Mouse (Mus musculus): ENCODE data around the gene Eml1.

Eml1 gene

DNA sequence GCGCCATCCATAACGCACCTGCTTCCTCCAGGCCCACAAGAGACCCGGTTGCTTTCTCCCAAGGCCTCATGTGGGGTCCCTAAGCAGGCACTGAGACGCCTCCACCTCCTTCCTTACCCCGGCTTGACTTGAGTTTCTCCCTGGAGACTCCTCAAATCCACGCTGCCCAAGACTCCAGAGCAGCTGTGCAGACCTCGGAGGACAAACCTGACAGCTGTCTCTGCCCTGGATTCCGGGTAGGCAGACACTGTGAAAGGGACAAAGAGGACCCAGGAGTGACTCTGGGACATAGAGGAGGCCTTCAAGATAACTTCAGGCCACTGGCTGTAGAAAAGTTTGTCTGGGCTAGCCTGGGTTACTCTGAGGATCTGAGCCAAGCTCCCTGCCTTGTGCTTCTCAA lies 3.9 kb downstream of the Eml1 start:
- no peak for DNase-seq

DNA sequence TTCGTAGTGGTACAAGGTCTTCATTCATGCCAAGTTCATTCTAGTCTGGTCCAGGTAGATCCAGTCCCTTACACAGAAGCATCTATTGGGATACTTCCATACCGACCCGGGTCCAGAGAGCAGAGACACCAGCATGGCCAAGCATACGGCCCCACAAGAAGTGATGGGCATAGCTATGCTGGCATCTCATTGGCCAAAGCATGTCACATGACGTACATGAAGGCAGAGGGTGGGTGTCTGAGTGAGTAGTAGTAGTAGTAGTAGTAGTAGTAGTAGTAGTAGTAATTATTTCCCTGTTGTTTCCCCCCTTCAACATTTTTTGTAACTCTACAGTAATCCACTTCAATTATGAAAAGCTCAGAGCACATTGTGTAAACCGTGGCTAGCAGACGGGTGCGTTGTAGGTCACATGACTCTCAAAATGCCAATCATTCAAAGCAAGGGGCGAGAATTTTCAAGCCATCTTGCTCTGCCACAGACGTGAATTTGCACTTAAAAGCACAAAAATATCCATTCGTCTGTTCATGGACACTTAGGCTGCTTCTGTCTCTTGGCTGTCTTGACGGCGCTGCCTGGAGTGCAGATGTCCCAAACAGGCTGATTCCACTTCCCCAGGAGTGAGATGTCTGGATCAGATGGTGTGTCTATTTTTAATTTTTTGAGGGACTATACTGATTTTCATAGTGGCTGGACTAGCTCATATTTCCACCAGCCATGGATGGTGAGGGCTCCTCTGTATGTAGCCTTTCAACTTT lies 7.8 kb downstream of the Eml1 start:
- no peak for DNase-seq

DNA sequence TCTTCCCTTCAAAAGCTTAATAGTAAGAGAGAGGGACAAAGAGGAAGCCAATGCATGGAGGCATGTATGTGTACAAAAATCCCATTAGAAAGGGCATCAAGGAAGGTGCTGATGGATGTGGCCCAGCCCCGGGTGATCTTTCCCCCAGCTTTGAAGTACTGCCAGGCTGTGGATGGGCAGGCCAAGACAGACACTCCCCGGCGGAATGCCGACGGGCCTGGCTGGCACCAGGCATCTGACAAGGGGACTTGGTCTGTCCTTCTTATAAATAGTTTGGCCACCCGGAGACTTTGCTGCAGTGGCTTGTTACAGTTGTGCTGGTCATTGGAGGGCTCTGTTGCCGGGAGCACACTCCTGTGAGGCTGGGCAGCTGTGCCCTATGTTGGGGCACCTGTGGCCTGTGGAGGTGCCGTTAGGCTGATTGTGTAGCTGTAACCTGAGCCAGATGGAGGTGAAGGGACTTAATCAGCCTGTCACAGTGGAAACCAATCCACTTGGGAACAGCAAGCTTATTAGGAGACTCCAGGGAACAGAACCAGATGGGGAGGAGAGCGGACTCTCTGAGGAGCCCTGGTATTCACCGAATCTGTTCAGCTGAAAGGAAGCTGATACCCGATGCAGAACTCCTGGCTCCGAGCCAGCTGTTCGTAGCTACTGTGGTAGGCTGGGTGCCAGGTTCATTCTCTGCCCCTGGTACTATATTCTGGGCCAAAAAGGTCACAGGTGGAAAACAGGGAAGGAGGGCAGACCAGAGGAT lies 15.9 kb downstream of the Eml1 start:
- DNase-seq: no peak

DNA sequence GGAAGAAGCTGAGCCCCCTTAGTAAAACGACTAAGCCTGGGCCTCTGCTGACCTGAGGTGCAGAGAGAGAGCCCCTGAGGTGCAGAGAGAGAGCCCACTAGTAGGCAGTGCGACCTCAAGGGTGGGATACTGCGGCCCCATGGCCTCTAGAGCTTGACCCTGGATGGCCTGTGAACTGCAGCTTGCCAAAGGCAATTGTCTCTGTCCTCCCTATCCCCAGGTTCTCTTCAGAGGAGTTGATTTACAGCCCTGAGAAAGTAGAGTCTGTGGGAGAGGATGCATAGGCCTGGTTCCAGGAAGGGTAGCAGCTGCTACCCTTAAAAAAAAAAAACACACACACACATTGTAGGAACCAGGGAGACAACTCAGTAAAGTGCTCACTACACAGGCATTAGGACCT lies 19.0 kb downstream of the Eml1 start:
- DNase-seq: no peak

DNA sequence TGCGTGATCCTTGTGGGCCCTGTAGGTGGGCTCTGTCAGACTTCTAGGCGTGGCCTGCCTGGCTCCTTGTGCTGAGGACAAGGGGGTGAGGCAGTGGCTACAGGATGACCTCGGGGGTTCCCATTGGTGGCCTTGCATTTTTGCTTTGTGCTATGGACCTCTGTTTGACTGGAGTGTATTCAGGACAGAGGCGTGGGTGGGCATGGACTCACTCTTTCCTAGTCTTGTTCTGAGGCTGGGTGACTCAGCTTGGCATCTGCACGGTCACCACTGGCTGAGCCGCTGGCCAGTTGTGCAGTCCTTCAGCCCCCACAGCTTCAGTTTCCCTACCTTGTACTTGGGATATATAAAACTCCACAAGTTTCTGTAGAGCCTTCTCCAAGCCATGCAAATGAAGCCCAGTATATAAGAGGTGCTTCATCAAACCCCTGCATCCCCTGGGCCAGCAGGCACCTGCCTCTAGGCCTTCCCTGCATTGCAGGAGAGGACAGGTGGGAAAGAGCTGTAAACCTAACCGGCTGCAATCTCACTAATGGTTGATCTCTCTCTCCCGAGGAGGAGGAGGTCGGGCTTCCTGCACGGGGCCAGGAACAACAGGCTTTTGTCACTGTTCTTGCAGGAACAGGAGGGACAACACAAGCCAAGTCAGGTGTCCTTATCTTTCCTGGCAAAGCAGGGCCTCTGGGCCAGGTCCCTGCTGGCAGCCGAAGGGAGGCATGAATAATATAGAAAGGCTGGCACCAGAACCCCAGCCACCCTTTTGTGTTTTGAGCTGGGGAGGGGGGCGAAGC lies 21.7 kb downstream of the Eml1 start:
- DNase-seq: no peak

DNA sequence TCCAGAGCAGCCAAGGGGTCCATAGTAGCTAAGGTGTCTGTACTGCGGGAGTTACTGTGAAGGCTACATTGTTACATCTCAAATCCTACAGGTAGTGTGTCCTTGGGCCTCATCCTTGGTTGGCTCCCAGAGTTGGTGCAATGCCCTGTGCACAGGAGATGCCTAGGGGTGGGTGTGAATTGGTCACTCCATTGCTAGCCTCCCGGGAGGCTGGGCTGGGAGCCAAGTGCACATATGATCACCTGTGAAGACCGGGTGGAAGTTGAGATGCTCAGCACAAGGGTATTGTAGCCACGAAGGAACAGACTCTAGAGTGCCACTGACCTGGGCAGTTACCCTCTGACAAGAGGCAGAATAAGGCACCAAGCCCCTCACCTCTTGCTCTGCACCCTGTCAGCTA lies 22.3 kb downstream of the Eml1 start:
- no peak for DNase-seq

DNA sequence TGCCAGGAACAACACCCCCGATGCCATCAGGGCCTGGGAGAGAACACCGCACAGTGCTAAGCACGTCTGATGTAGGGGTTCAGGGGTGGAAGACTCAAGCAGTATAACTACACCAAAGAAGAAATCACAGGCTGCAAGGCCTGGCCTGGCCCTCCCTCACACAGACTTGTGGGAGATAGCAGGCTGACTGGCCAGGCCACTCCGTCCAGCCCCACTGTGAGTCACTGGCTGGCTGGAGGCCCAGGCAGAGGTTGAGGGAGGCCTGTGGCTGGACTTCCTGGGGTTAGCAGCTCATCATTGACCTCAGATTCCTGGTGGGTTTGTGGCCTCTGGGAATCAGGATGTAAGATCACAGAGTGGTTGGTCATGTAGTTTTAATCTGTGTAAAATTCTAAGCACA lies 22.9 kb downstream of the Eml1 start:
- no peak for DNase-seq

DNA sequence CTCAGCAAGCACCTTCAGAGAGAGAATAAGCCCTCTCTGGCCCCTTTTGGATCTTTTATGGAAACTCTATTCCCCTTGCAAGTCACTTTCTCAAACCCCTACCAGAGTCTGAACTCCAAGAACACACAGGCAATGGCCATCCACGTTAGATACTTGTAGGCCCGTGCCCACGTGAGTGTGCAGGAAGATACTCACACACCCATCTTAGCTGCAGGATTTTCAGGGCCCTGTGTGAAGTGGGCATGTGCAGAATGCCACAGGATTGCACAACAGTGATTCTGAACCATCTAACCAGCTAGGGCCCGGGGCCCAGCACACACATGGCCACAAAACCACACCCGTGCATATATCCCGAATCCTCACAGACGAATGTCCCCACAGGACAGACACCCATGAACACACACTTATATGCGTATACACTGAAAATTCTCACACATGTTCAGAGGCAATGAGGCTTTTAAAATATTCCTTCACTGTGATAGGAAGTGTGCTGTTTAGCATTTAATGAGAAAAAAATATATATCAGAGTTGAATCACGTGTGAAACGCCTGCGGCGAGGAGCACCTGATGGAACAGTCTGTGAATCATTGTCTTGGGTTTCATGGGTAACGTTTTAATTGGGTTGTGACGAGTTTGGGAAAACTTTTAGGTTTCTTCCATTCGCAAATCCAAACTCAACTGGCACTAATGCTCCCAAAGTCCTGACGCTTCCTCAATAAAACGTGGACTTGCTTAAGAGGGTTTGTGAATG lies 24.0 kb downstream of the Eml1 start:
- no peak for DNase-seq

DNA sequence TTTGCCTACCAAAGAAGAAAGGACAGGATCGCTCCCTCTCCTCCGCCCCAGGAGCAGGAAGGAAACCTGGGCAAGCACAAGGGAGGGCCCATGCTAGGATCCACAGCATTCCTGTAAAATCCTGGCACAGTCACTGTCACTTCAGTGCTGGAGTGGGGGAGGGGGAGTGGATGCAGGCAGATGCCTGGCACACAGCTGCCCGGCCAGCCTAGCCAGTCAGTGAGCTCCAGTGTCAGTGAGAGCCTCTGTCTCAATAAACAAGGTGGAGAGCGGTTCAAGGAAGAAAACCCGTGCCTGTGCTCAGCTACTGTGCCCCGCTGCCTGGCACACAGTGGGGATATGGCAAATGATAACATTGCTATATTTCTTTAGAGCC lies 24.5 kb downstream of the Eml1 start:
- no peak for DNase-seq

DNA sequence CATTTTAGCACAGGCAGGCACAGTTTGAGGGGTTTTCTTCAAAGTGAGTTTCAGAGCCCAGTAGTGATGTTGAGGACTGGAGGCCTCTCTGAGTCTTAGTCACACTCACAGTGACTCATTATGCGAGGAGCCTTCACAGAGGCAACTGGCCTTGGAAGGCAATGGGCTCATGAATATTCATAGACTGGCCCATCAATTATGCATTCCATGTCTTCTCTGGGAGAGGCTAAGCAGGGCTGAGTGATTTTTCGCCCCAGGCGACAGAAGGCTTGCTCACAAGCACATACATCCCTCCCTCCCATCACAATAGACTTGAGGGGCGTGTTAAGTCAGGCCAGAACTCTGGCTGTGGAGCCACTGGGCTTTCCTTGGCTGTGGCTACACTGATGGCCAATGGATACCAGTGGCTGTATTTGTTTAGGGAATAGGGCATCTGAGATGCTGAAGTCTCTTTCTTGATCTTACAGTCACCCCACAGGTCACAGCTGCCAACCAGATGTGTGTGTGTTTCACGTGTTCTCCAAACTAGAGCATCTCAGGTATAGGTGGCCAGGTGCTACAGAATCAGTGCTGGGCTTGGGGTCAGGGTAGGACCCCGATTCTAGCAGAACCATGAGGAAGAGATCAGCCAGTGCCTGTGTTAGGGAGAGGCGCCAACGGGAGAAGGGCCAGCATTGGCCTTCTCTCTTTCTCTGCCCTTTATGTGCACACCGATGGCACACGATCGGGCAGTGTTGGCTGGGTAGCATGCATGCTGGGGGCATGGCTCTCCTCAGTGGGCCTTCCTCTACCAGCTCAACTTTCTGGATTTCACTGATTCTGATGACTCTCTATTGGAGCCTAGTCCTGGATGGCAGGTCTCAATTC lies 25.6 kb downstream of the Eml1 start:
- DNase-seq: peak; percentile 68

DNA sequence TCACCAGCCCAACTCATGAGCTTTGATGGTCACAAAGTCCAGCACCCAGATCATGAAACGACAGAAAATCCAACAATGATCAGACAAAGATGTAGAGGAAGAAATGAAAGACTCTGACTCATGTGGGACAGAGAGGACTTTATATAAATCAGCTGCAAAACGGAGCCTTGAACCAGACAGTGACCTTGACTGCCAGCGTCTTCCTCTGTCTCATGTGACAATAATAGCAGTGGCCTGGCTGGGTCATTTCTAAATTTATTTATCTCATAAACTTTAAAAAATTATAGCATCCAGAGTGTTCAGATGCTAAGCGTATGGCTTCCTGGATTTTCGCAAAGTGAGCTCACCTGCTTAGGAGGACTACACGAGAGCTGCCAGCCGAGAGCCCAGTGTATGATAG lies 27.9 kb downstream of the Eml1 start:
- DNase-seq: no peak

DNA sequence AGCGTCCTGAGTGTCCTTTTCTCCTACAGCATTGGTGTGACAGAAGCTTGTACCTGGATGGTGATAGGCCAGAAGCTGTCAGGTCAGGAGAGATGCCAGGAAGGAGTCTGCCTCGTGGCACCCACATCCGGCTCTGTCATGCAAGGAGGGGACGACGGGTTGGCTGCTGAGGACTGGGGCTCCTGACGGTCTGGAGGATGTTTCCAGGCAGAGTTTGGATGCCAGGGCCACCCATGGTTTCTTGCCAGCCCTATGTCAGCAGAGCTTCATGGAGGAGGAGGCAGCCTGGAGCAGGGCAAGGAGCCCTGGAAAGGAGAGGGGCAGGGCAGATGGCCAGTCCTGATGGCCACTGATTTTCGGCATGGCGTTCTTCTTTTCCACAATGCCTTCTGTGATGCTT lies 28.4 kb downstream of the Eml1 start:
- DNase-seq: no peak

DNA sequence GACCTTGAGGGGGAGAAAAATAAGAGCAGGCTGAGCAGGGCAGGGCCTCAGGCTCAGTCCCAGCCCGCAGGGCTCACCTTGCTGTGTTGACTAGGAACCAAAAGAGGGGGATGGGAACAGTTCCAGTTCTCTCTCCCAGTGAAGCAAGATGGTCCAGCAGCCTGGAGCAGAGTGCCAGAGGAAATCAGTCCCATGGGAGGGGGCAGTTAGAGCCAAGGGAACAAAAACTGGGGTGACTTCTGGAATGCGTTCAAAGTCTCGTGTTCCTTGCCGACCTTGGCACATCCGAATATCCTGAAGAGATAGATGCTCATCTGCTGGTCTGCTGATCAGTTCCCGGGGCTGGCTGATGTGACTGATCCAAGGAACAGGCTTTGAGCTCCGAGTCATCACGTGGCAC lies 30.2 kb downstream of the Eml1 start:
- no peak for DNase-seq

DNA sequence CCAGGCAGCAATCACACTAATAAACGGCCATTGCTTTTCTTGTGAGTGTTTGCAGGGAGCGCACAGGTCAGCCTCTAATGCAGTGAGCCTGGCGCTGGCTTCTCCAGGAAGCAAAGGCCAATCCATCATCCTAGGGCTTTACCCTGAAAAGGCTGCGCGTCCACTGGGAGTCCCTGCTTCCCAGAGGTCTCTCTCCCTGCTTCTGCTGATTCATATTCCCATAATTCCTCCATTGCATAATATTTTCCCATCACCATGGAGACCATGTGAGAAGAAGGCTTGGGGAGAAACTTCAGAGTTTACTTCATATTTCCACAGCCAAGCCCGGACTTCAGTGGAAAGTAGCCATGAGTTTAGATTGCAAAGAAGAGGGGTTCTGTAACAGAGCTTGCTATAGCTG lies 33.2 kb downstream of the Eml1 start:
- DNase-seq: peak; percentile 44

DNA sequence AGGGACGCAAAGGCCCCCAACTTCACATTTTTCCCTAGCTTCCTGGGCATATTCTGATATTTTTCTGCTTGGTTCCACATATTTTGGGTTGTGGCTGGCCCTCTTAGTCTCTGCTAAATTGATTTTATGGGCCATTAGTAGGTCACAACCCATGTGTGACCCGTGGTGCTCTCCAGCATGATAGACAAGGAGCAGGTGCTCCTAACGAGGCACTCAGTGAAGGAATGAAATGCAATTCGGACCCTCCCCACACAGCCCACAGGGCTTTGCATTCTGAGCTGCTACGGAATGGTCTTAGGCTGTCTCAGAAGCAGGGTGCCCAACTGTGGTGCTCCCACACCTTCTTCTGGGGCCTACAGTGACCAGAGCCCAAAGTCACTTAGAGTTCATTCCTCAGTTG lies 38.3 kb downstream of the Eml1 start:
- DNase-seq: no peak

DNA sequence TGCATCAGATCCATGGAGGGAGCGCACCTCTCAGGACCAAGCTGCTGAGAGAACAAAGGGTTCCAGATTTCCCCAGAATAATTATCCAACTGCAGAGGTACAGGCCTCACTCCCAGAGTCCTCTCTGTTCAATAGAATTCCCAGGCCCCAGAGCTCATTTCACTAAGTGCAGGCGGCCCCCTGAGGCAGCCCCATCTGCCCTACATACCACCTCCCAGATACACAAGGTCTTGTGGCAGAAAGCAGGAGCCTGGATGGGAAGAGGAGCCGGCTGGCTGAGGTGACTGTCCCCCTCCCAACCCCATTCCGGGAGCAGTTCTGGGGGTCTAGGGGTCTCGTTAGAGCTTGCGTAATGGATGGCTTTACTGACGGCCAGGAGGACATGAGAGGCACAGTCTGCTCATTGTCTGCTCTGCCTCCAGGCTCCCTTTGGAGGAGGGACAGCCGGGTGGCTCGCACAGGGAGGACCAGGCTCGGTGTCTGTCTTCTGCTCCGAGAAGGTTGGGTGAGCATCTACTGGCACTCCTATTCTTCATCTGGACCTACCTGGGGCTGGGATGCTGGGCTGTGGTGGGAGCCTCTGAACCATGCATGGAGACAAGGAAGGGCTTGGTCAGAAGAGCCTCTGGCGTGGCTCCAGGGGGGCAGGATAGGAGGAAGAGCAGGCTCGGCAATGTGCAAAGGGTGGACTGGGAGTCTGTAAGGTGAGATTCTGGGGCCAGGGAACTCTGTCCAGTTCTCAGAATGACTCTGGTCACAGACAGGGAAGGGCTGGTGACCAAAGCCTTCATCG lies 39.9 kb downstream of the Eml1 start:
- DNase-seq: no peak

DNA sequence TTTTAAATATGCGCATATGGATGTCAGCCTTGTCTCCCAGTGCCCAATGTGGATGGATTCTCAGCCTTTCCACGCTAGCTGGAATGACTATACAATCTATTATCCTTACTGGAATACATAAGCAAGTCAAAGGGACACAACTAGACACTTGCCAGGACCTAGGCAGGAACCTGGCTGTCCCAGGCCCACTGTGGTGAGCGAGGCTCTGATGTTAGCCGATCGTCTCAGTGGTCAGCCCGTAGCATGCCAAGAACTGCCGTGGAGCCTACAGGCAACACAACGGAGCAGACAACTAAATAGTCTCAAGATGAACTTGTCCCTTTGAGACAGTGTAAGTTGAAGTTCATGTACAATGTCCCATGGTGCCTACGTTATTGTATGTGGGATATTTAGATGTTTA lies 44.2 kb downstream of the Eml1 start:
- DNase-seq: no peak

DNA sequence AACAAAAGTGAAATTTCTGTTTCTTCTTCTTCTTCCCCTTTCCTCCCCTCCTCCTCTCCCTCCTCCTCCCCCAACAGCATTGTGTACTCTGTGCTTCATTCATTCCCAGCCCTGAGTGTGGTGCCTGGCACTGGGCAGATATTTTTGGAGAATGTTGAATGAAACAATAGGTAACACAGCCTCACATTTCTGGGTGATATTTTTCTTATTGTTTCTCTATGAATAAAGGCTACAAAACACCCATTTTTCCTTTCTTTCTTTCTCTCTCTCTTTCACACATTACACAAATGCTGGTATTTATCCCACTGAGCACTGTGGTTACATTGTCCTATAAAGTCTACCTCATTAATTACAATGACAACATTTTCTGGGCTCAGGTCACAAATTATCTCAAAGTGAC lies 48.8 kb downstream of the Eml1 start:
- no peak for DNase-seq

DNA sequence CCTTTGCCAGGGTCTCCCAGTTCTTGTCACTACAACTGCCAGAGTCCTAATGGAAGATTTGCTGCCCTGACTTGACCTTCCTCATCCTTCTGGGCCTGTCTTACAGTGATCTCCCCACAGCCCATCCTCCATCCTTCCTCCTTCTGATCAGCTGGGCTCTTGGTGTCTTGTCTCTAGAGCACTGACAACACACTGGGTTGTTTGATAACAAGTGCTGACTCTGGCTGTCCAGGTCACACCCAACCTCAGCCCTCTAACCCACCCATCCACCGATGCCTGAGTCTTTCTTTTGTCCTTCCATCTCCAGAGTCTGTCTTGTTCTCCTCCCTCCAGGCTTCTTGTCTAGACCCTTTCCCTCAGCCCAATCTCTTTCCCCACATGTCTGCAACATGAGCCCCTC lies 50.7 kb downstream of the Eml1 start:
- no peak for DNase-seq

DNA sequence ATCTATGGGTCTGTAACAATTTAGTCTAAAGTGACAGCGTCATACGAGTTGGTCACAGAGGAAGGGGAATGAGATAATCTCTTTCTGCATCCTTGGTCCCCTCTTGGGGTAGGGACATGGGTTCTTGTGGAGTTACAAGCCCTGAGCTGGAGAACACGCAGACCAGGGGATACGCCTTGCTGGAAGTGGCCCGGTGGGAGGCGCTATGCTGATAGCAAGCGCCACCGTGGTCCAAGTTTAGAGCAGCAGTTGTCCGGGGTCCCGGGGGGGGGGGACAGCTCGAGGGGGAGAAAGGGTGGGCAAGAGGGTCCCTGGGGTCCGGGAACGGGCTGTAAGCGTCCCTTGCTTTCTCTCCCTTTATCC lies 51.7 kb downstream of the Eml1 start:
- DNase-seq: no peak

DNA sequence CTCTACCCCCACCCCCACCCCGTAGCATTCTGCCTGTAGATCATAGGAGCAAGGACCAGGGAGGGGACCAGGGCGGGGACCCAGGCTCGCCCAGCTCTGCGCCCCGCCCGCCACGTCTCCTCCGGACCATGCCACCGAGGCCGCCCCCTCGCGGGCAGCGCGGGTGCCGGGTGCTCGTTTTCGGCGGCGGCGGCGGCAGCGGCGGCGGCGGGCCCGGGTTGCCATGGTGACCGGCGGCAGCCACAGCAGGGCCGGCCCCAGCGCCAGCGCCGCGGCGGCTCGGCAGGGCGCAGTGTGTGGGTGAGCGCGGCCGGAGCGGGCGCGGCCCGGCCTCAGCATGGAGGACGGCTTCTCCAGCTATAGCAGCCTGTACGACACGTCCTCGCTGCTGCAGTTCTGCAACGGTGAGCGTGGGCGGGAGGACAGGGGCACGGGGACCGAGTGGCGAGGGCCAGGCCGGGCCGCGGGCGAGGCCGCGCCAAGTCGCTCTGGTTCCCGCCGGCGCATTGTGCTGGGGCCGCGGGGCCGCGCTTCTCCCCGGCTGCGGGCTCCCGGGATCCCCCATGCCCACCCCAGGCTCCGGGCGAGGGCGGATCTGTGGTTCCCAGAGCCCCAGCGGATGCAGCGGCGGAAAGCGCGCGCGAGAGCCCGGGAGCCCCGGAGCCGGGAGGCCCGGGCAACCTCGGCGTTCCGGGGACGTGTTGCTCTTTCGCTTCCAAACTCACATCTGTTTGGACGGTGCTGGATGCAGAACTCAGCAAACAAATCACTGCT lies 52.3 kb downstream of the Eml1 start:
- DNase-seq: peak; percentile 92
